Mouse (Mus musculus): ENCODE data around the gene Rsph10b.

The Rsph10b gene

GRCm38 (mm10) chr5:143936156-143936555 is 3.3 kb downstream of the Rsph10b start:
- no peak for DNase-seq (ENCODE audit: low read depth)

DNA sequence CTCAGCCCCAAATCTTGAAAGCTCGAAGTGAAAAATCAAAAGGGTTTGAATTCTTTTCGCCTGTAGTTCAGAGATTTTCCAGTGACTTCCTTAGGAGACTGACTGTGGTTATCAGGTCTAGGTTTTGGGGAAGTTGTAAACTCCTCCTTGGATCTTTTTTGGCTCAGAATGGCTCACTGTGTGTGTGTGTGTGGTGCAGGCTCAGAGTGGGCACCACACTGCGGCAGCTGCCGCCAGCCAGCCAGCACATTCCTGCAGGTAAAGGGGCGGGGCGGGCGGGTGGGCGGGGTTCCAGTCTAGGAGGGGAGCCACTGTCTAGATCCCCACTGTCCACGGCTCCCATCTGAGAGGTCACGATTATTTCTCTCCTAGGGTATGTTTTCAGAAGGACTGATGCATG is 8.8 kb downstream of the Rsph10b start:
- DNase-seq (ENCODE audit: low read depth): no peak

DNA sequence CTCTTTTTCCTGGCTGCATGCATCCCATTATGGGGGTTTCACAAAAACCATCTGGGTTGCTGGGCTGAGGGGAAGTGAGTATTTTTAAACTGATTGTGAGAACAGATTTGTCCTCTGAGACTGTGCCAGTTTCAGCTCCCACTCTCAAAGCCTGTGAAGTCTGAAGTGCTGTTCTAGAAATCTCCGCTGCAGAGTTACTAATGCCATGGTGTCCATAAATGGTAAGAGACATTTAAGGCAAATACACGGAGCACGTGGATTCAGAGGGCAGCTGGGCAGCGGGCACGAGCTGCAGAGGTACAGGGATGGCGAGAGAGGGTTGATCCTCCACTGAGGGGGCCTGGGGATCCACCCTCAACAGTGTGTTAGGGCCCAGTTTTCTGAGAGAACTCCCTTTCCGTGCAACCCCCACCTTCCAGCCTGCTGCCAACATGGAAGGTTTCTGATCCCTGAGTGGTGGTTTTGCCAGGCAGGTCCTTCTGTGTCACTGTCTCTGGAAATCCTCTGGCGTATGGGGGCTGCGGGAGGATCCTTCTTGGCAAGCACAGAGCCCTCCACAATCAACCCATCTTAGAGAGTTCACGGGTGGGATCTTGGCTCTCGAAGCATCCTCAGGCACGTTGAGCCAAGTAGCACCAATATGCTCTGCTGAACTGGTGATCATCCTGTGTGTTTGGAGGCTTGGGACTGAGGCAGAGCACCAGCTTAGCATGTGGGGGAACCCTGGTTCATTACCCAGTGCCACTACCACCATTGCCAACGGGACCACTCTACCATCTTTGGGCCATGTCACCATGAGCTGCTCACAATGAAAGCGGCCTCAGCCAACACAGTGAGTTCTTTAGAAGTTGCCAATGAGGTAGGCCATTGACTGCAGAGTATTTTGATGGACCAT is 10.6 kb downstream of the Rsph10b start:
- no peak for DNase-seq (ENCODE audit: low read depth)

DNA sequence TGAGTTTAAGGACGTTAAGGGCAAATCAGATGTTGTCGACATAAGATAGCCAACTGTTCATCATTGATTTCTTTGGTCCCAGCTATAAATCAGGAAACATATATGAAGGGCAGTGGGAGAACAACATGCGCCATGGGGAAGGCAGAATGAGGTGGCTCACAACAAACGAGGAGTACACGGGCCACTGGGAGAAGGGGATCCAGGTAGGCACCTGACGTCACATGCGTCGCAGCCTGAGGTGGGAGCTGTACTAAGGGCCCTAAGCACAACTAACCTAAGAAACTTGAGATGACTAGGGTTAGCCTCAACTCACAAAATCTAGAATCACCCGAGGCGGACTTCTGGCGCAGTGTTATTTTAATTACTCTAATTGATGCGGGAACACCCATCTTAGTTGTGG is 15.5 kb downstream of the Rsph10b start:
- no peak for DNase-seq (ENCODE audit: low read depth)

GRCm38 (mm10) chr5:143950016-143950415 is 17.2 kb downstream of the Rsph10b start:
- no peak for DNase-seq (ENCODE audit: low read depth)

- no peak for DNase-seq (ENCODE audit: low read depth)
Observed at GRCm38 (mm10) chr5:143957101-143957500, 24.3 kb downstream of the Rsph10b start.

- no peak for DNase-seq (ENCODE audit: low read depth)
Observed at GRCm38 (mm10) chr5:143959551-143959950, 26.7 kb downstream of the Rsph10b start.

DNA sequence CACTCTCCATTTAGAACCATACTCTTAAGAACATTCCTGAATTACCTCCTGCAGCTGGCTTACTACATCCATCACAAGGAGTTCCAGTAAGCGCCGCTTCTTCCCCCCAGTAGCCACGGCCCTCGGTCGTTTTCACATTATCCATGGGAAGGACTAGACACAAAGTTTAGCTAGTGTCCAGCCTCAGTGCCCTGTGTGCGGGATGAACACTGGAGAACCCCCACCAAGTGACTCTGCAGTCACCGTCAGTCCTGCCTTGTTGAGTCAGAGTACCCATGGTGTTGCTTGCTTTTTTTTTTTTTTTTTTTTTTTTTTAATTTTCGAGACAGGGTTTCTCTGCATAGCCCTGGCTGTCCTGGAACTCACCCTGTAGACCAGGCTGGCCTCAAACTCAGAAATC is 28.3 kb downstream of the Rsph10b start:
- no peak for DNase-seq (ENCODE audit: low read depth)

- no peak for DNase-seq (ENCODE audit: low read depth)
Observed at GRCm38 (mm10) chr5:143965586-143966345, 32.9 kb downstream of the Rsph10b start.

- DNase-seq (ENCODE audit: low read depth): no peak
Observed at GRCm38 (mm10) chr5:143966671-143967070, 33.8 kb downstream of the Rsph10b start.

GRCm38 (mm10) chr5:143972628-143973027 is 39.8 kb downstream of the Rsph10b start:
- DNase-seq (ENCODE audit: low read depth): no peak

- peak; percentile 39 for DNase-seq (ENCODE audit: low read depth)
Observed at GRCm38 (mm10) chr5:143974931-143975630, 42.2 kb downstream of the Rsph10b start.

- DNase-seq (ENCODE audit: low read depth): peak; percentile 22
Observed at GRCm38 (mm10) chr5:143975631-143975933, 42.7 kb downstream of the Rsph10b start.

DNA sequence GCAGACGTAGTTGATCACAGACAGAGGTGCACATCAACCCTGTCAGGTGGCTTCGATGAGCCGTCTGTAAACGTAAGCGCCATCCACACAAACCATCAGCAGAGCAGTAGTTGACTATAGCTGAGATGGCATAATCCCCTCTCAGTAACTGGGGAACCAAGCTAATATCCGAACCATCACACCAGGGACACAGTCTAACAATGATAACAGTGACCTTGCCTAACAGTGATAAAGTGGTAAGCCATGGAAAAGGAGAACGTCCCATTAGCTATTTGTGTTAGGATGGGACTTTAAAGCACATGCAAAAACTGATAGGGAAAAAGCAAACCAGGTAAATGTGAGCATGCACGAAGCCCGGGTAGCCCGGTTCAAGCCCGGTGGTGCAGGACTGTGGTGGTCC is 43.4 kb downstream of the Rsph10b start:
- DNase-seq (ENCODE audit: low read depth): no peak

DNA sequence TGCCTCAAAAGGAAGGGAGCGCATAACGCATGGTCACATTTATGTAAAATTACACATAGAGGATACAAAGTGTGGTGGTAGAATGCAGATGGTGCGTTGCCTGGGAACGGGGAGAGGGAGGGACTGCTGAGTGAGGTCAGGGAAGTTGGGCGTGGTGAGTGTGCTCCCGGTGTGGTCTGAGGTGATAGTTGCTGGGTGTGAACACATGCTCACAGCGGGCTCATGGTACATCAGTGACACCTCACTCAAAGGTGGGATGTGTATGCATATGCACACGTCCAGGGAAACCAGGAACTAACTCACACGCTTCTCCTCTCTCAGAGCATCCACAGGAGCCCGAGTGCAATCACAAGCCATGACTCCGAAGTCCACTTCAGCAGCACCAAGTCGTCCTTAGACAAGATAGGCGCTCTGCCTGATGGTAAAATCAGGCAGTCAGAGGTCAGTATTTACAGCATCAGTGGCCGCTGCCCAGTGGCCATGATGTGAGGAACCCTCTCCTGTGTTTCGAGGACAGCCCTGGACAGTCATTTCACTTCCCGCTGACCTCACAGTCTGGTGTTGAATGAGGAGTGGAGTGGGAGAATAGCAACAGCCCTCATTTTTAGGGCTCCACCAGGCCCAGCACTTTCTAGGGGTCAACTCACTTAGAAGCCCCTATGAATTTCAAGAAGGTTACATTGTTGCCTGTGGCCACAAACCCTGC is 44.0 kb downstream of the Rsph10b start:
- no peak for DNase-seq (ENCODE audit: low read depth)

DNA sequence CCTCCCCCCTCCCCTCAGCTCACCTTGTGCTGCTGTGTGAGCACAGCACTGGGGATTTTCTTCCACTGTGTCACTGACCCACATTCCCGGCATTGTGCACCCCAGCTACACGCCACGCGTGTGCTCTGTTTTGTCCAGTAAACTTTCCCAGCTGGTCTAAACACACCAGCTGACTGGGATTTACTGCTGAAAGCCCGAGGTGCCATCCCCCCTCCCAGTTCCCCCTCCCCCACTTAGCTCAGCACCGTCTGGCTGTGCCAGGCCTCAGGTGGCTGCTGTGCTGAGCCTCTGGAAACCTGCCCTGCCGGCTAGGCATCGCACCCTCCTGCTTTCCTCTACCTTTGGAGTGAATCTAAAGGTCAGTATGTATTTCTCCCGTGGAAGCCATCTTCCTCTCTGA is 48.0 kb downstream of the Rsph10b start:
- no peak for DNase-seq (ENCODE audit: low read depth)

DNA sequence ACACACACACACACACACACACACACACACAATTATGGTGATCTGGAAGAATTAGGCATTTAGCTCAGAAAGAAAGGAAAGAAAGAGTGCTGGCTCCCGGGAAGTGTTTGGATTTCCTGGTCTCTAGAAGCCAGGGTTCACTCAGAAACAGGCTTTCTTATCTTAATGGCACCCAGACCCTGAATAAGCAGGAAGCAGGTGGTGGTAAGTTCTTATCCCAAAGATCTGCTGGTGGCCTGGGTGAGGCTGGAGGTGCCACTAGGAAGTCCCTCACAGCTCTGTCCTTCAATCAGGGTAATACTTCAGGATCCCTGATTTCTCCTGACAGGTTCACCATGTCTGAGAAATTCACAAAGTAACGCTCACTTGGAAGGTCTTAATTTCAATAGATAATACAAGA is 49.5 kb downstream of the Rsph10b start:
- DNase-seq (ENCODE audit: low read depth): no peak

- no peak for DNase-seq (ENCODE audit: low read depth)
Observed at GRCm38 (mm10) chr5:143985381-143985780, 52.5 kb downstream of the Rsph10b start.

DNA sequence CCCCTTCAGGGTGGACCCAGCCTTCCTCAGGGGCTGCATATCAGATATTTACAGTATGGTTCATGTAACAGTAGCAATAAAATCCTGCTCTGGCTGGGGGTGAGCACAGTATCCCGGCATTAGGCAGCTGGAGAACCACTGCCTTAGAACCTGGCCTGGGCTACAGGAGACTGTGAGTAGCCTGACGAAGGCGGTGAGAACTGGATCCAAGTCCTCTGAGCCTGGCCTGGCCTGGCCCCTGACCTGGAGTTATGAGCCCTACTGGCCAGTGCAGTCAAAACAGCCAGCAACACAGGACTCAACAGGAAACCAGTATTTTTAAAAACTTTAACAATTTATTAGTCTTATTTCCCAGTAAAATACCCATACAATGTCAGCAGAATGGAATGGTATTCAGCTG is 54.8 kb downstream of the Rsph10b start:
- no peak for DNase-seq (ENCODE audit: low read depth)

GRCm38 (mm10) chr5:143989046-143989445 is 56.2 kb downstream of the Rsph10b start:
- DNase-seq (ENCODE audit: low read depth): no peak

DNA sequence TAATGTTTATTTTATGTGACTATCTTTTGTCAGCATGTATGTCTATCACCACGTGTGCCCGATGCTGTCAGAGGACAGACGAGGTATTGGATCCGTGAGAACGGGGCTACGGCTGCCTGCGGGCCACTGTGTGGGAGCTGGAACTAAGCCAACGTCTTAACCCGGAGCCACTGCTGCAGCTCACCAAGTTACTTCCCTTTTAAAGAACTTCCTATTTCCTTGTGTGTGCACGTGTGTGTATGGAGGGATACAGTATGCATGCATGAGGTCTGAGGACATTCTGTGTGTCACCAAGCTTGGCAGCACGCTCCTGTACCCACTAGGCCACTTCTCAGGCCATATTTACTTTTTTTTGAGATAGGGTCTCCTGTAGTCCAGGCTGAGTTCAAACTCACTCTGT is 57.3 kb downstream of the Rsph10b start:
- no peak for DNase-seq (ENCODE audit: low read depth)

GRCm38 (mm10) chr5:143992661-143993060 is 59.8 kb downstream of the Rsph10b start:
- no peak for DNase-seq (ENCODE audit: low read depth)

Measured in fibroblast of lung, adult 2 months (primary cell).